Mouse (Mus musculus): ENCODE measurements around the gene Runx1.

Runx1 gene

DNA sequence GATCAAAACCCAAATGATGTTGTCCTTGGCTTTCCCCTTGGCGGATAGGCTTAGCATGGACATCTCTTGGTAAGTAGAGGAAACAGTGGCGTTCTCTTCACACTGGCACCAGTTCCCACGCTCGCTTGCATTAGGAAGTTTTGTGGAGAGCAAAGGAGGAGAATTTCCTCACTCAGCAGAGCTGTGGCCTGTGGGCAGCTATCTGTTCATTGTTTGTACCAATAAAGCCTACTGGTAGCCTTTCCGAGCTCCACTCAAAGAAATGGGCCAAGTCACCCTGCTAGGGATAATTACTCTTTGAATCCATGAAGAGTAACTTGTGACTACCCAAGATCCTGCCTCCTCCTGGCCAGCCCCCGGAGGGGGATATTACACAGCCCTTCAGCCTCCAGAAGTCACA lies 734 bp upstream of the Runx1 start:
- DNase-seq (ENCODE audit: low spot score), result no peak

DNA sequence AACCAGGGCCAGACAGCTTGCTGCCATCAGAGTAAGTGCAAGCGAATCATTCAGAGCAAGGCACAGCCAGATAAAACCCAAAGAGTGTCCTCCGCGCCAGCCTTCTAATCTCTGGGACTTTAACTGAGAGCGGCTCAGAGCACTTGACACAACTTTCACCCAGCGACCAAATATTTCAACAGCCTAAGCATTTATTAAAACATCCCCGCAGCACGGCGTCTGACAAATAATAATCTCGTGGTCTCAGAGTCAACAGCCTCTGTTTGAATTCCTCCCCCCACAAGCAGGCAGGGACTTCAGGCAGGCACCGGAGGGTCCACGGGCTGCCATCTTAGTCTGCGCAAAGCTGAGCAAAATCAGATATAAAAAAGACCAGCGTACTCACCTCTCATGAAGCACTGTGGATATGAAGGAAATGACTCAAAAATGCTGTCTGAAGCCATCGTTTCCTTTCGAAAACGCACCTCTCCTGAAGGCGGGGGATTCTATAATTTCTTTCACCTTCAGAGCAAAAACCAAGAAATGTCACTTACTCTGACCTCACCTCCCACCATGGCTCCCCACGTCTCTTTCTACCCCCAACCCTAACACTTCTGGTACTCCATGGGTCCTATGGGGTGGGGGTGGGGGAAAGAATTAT lies 625 bp downstream of the Runx1 start:
- DNase-seq (ENCODE audit: low spot score), result no peak

DNA sequence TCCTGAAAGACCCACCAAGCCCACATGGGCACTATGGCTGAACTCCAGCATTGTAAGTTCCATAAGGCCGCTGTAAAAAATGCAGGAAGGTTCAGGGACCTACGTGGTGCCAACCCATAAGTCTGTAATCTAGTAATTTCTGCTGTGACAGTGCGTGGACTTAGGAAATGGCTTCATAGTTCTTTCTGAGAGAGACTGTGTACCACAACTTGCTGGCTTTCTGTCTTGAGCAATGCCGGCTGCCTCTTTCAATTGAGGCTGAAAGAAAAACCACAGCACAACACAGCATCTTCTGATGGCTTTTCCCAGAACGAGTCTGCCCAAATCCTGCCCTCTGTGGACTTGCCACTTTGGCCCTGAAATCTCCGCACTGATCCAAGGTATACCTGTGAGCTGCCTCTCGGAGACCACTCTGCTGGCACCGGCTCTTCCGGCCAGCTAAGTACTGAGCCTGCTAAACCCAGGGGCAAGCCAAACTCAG lies 1.2 kb downstream of the Runx1 start:
- DNase-seq (ENCODE audit: low spot score), result no peak

DNA sequence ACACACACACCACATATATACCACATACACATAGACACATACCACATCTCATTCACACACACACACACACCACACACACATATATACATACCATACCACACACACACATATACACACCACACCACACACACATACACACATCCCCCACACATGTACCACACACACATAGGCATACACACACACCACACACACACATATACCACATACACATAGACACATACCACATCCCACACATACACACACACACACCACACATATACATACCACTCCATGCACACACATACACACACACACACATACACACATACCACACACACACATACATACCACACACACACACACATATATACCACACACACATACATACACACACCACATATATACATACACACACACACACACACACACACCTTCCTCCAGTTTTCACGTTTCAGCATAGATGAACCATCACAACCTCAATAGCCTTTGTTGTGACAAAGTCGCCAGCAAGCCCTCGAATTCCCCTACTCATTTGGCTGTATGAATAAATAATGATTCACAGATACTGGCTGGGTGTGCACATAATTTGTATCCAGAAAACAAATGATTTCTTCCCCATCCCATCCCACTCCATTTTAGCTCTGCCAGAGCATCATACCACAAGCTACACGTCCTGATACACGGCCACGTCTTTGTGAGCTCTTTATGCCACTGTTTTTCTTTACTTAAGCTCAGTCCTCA lies 1.8 kb downstream of the Runx1 start:
- no peak for DNase-seq (ENCODE audit: low spot score)

DNA sequence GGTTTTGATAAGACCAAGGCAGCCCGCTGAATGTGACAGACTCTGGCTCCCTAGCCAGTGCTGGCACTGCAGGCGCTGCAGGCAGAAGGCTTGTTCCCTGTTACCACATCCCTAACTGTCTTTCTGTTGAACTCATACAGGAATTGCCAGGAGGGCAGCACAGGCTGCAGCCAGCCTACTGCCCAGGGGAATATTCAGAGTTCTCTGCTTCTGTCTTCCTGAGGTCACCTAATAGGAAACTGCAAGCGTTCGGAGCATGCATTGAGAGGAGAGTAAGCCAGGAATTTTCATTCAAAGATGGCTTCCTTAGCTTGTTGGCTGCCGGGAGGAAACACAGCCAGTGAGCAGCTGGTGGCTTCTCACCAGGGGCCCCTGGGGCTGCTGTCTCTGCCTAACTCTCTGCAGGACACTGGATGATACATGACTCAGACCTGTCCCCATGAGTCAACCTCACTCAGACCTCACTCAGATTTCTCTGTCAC lies 2.5 kb downstream of the Runx1 start:
- no peak for DNase-seq (ENCODE audit: low spot score)

DNA sequence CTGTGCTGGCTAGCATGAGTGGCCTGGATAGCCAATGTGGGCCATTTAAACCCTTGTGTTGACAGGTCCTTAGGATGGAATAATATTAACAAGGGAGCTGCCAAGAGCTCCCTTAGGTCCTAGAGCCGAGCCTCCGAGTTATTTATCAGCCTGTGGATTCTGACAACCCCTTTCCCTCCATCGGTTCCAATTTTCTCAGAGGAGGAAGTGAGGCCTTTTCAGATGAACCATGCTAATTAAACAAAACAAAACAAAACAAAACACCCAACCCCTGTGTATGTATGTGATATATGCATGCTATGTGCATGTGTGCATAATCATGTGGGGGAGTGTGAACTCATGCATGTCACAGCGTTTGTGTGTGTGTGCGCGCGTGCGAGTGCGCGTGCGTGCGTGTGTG lies 3.3 kb downstream of the Runx1 start:
- no peak for DNase-seq (ENCODE audit: low spot score)

DNA sequence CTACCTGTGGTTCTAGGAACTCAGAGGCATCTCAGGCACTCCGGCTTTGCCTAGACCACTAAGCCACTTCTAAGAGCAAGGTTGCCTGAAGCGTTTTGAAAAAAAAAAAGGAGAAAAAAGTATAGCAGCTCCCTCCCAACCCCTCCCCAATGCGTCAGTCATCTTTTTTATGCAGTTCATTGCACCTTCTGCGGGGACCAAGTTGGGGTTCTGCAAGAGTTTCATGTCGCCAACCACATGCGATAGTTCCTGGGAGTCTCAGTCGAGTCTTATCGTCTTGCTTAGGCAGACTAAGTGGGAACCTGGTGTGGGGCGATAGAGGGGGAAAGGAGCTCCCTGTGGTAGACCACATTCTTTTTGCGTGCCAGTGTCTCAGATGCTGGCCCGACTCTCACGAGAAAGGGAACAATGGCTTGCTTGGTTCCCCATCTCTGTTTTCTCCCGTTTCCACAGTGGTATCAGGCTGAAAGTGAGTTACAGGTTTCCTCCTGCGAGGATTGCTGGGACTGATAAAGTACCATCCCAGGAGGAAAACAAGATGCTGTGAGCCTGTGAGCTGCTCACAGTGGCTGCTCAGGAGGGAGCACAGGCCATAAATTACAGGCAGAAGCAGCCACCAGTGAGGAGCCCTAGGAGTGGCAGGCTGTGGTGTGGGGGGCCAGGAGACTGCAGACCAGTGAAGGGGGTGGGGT lies 3.9 kb downstream of the Runx1 start:
- DNase-seq (ENCODE audit: low spot score), result no peak

DNA sequence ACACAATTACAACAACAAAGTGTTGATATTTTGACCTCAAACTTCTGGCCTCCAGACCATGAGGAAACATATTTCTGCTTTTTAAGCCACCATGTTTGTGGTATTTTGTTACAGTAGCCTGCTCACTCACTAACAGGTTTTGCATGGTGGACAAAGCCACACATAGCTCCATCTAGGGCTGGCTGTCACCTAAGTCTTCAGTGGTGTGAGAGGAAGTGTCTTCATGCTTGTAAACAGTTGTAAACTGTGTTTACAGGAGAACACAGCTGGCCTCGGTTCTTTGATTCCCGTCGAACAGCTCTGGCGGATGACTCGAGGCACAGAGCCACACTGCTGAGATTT lies 4.4 kb downstream of the Runx1 start:
- DNase-seq (ENCODE audit: low spot score), result no peak

DNA sequence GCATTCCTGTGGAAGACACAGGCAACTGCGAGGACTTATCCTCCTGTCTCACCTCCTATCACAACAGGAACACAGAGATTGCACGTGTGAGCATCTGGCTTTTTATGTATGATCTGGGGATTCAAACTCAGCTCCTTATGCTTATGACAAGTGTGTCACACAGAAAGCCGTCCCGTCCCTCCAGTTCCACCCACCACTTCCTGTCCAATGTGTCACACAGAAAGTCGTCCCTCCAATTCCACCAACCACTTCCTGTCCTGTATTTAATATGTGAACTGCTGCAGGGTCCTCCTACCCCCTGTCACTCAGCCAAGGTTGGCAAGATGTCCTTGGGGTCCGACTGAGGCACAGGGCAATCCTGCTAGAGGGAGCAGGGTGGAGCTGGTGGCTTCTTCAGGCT lies 5.5 kb downstream of the Runx1 start:
- DNase-seq (ENCODE audit: low spot score), result no peak

DNA sequence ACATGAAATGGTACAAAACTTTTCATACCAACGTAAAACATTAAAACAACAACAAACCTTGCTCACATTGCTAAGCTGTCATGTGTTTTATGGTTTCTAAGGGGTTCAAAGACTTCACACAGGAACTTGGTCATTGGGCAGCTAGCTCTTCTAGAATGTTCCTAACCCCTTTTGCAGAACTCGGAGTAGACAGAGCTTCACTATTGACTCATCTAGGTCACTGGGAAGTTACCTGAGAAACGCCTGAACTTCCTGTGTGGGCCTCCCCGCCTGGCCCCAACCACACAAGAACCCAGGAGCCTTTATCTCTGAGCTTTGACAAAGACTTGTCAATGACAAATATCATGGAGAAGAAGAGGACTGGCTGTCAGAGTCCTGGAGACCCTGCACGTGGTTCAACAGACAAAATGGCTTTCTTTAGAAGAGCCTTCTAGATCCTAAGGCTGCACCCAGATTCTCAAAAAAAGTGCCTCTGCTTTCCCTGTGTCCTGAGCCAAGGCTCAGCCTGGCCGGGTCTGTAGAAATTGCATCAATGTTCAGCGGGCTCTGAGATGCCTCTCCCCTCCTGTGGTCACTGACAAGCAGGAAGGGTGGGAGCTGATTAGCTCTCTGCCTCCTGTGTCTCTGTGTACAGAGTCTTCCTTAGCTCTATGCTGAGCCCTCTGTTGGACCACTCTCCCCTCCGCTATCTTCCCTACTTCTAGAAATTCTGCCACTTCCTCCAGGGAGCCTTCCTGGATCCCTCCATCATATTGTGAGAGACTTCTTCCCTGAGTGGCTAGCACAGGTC lies 7.3 kb downstream of the Runx1 start:
- DNase-seq (ENCODE audit: low spot score), result no peak

DNA sequence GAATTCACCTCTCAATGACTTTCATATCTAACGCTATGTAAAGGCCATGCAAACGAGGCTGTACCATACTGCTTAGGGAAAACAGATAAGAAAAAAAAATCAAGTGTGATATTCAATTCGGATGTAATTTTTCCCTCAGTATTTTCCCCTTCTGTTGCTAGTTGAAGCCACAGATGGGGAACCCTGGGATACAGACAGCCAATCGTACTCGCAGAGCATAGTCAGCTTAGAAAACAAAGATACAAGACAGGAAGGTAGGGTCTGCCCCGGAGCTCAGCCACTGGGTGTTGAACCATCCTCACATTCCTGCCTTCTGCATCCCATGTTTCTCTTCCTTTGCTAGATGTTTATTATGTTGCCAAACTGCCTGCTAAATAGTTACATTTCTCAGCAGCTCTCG lies 9.9 kb downstream of the Runx1 start:
- no peak for DNase-seq (ENCODE audit: low spot score)

DNA sequence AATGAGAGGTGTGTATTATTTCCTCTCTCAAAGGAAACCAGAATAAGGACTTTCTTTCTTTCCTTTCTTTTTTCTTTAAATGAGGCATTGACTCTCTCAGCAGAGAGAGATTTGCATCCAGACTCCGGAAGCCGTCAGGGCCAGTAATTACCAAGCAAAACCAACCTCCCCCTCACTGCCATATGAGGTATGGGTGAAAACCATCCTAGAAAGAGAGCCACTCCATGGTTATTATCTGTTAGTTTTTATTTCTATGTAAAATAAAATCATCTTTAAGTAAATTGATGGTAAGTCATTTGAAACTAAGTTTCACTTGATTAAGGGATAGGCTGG lies 10.8 kb downstream of the Runx1 start:
- DNase-seq (ENCODE audit: low spot score), result no peak

DNA sequence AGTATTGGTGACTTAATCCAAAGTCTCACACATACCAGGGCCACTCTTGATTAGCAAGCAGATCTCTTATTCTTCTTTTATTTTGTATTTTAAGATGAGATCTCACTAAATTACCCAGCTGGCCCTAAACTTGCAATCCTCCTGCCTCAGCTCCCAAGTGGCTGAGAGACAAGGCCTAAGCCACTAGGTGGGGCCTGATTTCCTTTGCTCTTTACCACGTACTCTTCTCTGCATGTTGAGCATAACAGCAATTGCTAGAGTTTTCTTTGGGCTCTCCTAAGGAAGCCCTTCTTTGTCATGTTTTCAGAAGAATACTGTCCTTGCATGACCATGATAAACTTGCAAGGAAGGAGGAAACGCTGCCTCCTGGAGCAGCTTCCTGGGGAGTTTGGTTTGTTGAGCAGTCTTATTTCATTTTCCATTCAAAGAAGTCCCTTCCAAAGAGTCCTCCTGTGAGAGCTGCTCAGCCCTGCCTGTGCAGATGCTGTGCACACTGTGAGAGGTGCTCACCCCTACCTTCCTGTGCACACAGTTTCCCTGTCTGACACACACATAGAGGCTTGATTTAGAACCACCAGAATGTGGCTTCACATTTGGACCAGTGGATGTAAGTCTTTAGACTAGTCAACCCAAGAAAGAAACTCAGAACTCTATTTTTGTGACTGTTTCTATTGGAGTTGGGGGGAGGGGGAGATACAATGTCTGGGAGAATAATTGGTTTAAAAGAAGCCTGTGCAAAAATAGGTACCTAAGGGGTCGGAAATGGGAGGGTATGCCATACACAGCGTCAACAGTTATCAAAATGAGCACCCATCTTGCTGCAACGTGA lies 11.4 kb downstream of the Runx1 start:
- no peak for DNase-seq (ENCODE audit: low spot score)

DNA sequence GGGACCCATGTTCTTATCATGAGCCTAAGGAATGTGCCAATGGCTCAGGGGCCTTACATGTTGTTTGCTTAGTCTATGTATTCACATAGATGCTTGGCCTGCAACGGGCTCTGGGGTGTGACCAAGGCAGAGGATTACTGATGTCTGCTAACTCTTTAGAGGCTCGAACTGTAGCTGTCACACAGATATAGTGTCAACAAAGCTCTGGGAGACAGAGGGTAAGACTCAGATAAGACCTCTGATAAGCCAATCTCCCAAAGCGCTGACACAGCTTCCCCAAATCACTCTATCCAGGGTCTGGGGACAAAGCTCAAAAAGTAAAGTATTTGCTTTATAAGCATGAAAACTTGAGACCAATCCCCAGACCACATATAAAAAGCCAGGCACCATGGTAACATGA lies 13.5 kb downstream of the Runx1 start:
- DNase-seq (ENCODE audit: low spot score), result no peak

DNA sequence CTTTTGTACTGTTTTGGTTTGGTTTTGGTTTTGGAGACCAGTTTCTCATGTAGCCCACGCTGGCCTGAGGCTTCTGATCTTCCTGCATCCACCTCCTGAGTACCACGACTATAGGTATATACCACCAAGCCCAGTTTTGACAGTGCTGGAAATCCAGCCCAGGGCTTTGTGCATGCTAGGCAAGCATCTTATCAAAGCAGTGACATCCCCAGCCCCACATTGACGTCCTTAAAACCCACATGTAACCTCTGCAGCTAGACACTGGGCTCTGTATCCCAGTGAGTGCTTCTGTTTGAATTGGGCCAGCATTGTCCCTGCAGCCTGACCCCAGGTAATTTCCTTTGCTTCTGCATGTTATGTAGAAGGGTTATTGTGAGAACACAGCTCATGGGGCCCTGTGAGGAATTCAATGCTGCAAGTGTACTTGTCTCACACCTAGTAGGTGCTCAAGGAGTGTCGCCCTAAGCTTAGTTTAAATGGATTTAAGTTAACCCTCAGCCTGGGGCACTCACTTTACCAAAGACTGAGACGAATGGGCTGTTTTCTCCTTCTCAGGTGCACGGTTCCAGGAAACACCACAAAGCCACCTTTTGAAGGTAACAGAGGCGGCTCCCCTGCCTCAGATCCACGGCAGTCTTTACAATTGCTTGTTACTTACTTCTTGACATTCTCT lies 15.2 kb downstream of the Runx1 start:
- DNase-seq (ENCODE audit: low spot score), result no peak

DNA sequence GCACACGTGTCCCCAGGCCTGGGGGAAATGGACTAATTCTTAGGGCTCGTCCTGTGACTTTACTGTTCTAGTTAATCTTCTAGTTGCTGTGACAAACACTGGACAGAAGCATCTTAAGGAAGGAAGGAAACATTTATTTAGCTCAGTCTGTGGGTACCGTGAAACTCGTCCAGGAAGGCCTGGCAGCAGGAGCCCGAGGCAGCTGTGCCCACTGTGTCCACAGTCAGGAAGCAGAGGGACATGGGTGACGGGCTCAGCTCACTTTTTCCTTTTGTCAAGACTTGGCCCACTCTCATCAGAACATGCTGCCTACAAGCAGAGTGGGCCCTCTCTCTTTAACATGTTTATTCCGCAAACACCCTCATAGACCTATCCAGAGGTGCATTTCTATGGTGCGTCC lies 18.2 kb downstream of the Runx1 start:
- DNase-seq (ENCODE audit: low spot score), result no peak

DNA sequence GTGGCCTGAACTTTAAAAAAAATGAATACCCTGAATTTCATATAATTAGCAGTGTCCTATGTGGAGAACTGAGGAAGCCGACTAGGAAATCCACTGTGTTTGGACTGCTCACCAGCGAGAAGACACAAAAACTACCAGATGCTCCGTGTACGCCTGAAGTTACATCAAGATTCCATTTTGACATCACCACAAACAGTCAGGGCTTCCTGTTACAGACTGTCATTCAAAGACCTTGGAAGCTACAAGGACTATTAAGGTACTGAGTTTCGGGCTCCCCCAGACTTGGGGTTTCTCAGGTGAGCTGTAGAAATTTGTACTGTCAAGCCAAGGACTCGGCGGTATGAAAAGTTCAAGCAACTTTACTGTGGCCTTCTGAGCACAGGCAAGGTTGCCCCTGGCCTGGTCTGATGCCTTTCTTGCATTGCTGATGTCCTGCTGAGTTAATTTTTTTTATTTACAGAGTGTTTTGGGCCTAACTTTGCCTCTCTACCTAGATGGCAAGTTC lies 22.8 kb downstream of the Runx1 start:
- DNase-seq (ENCODE audit: low spot score), result no peak

DNA sequence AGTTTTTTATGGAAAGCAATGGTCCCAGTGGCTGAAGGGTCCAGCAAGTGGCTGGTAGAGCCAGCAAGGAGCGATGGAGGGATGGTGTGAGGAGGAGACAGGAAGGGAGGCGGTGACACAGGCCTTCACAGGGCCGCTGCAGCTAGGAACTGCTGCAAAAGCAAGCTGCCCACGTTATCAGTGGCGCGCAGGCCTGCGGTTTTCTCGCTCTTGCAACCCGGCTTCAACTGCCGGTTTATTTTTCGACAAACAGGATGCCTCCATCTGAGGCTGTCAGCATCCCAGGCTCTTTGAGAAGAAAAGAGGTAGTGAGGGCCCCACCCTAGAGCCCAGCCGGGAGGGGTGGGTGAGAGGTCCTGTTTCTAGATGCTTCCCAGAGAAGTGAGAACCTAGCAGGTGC lies 24.4 kb downstream of the Runx1 start:
- DNase-seq (ENCODE audit: low spot score), result no peak

DNA sequence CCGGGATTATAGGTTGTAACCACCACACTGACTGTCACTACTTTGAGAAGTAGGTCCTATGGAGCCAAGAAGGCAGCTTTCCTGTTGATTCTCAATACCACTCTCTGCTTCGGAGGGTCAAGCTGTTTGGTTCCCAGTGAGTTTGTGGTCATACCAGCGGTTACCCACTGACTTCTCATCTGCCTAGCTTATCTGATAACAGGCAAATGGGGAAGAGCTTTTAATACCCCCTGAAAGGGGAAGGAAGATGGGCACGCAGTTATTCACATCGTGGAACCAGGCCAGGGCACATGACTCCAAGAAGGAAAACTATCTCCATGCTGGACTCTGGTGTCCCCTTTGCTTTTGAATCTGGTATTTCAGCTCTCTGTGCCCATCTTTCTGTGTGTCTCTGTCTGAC lies 25.1 kb downstream of the Runx1 start:
- DNase-seq (ENCODE audit: low spot score), result no peak

DNA sequence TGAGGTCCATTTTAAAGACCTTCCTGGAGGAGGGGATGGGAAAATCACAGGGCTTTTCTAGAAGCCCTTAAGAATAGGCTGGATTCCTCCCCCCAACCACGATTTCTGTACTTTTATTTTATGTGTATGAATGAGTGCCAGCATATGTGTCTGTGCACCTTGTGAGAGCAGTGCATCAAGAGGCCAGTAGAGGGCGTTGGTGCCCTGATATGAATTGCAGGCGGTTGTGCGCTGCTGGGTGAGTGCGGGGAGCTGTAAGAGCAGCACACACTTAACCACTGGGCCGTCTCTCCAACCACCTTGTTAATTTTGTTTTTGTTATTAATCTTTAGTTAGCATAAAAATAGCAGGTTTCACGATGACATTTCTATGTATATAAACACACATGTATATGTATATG lies 26.0 kb downstream of the Runx1 start:
- no peak for DNase-seq (ENCODE audit: low spot score)

DNA sequence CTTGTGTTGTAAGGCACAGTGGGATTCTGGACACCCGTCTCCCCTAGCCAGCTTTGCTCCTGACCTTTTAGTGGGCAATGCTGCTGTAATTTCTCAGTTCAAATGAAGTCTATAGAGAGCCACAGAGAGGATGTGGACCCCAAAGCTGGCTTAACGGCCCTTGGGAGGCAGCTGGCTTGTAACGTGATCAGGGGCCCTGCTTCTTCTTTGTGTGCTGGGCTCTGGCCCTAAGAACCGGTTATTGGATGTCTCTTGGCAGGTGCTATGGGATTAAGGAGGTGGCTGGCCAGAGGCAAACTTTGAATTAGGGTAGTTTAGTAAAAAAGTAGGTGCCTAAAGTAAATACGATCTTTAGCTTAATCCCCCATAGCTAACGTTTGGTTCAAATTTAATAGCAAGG lies 31.8 kb downstream of the Runx1 start:
- DNase-seq (ENCODE audit: low spot score), result no peak

All from left cerebral cortex, adult 11 months (tissue).